Mouse (Mus musculus) olfactory bulb, adult 2 months (tissue): ENCODE results near the gene Gm49368. TPM values are rescaled to one million over a fixed set of nuclear protein-coding genes. Genes with fewer than 3 reads are reported as not detected.

Experiments used
- H3K27ac ChIP-seq: fragments of 200-500 bp; 2 replicates; pipeline ENCODE4 v1.5.1; 2012; ENCODE audit warnings: low read depth, low read length; ENCODE audit not compliant: insufficient read depth
- H3K4me1 ChIP-seq: fragments of 200-500 bp; 2 replicates; pipeline ENCODE4 v1.6.1; 2012; ENCODE audit warnings: low read length; ENCODE audit not compliant: control insufficient read depth, insufficient read depth
- H3K4me3 ChIP-seq: fragments of 200-500 bp; 2 replicates; pipeline ENCODE4 v1.5.1; 2012; ENCODE audit warnings: mild to moderate bottlenecking, low read depth, low read length, moderate library complexity; ENCODE audit not compliant: insufficient read depth
- CTCF ChIP-seq: fragments of 200-500 bp; IDR thresholded peaks from 2 replicates; pipeline ENCODE4 v1.5.1; 2012; ENCODE audit warnings: low read depth, mild to moderate bottlenecking, low read length, moderate library complexity; ENCODE audit not compliant: insufficient read depth
- POLR2A ChIP-seq: fragments of 200-500 bp; IDR thresholded peaks from 2 replicates; pipeline ENCODE4 v1.6.1; 2012; ENCODE audit warnings: mild to moderate bottlenecking, low read depth, low read length, moderate library complexity; ENCODE audit not compliant: insufficient read depth
- WGBS: fragments of 180-500 bp; shearing (Covaris S2); methylation state at CpG from one replicate; pipeline ENCODE4 v1.1.7; 2018; 5-methylcytosine and 5-hydroxymethylcytosine counted together
- polyA plus RNA-seq: library from polyadenylated mRNA; stranded (reverse); fragments of >200 nt; gene quantifications from 2 replicates; pipeline ENCODE4 v1.2.4, GENCODE M21; 2012; ENCODE audit warnings: low replicate concordance; ENCODE audit not compliant: missing spikeins, insufficient read depth, insufficient read length

Gm49368 gene
- polyA plus RNA-seq, 1 experiment, result not detected

DNA sequence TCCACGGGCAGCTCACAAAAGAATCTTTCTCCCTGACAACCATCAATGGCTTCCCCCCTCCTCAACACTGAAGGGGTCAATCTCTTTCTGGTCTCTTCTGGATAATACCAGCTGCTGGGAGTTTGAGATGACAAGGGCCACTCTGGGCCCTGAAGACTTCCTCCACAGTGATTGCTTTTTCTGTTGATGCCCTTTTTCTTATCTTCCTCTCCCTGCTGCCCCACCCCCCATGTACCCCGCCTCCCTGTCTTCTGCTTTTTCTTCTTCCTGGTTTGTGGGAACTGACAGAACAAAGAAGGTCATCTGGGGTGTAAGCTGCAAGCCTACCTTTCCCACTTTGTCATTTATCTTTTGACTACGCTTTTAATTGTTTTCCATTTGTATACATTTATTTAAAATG, 5.4 kb downstream of the Gm49368 start:
- no peaks in the 10 kb centered on the region for H3K4me1 ChIP-seq
- H3K27ac ChIP-seq, result no peak overlapping the region
- no peak for TF ChIP-seq POLR2A
- no peak for TF ChIP-seq CTCF
- no peak overlapping the region for H3K4me3 ChIP-seq
- 62% methylated on average over 3 of the region's 3 CpGs for WGBS

DNA sequence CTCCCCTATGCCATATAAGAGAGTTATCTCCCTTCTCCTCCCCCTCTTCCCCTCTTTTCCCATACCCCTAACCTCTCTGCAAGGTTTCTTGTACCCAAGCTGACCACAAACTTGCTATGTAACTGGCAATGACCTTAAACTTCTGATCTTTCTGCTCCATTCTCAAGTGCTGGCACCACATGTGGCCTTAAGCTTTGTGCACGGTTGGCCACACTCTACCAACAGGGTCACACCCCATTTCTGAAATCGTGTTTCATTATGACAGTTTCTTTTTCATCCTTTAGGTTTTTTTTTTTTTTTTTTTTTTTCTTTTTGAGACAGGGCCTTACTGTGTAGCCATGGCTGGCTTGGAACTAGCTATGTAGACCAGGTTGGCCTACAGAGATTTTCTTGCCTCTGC, 7.4 kb downstream of the Gm49368 start:
- 86% methylated on average over 2 of the region's 2 CpGs for WGBS
- no peak for TF ChIP-seq CTCF
- no peak for TF ChIP-seq POLR2A
- Histone ChIP-seq H3K4me1 (no peaks in the 10 kb centered on the region), H3K27ac (no peak overlapping the region), H3K4me3 (no peak overlapping the region)

DNA sequence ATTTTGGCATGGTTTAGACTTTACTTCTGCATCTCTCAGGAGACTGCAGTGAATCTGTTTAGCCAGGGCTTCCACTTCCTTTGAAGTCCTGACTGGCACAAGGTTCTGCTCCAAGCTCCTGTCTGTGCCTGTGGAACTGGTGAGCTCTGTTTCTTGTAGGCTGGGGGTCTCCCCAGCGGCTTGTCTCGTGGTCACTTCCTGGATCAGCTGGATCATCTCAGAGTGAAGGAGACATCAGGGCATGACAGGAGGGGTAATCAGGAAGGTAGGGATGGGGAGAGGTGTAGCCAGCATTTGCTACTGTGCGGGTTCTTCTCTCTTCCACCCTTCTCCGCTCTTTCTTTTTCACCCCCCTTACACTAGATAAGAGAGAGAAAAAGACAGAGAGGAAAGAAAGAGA, 9.3 kb downstream of the Gm49368 start:
- TF ChIP-seq CTCF (no peak), POLR2A (no peak)
- Histone ChIP-seq H3K4me1 (no peaks in the 10 kb centered on the region), H3K27ac (no peak overlapping the region), H3K4me3 (no peak overlapping the region)
- WGBS, result 84% methylated on average over 4 of the region's 4 CpGs

DNA sequence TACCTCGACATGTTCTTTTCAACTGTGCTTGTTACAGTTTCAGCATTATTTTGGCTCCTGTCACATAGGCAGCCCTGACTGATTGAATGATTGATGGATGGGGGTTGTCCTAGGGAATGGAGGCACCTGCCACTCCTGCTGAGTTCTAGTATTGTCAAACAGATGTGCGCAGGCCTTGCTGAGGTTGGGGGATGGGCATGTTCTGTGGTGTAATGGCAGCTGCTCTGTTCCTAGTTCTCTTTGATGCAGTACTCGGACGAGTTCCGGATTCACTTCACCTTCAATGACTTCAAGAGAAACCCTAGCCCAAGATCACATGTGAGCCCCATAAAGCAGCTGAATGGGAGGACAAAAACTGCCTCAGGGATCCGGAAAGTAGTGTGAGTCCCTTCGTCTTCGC, 17.5 kb downstream of the Gm49368 start:
- no peak overlapping the region for H3K4me3 ChIP-seq
- 82% methylated on average over 8 of the region's 8 CpGs for WGBS
- TF ChIP-seq CTCF (no peak), POLR2A (no peak)
- no peak overlapping the region for H3K27ac ChIP-seq
- H3K4me1 ChIP-seq, result no peaks in the 10 kb centered on the region

DNA sequence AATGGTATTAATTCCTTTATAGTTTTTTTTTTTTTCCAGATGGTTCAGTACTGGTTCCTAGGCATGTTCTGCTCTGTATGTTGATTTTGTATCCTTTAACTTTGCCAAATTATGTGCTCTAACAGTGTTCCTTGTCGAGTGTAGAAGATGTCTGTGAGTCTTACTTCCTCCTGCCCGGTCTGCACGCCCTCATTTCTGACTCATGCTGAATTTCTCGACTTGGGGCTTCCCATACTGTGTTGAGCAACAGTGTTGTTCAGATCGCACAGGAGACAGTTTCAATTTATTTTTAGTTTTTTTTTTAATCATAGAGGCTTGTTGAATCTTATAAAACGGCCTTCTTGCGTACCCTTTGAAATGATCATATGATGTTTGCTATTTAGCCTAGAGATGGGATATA, 26.7 kb downstream of the Gm49368 start:
- WGBS, result 58% methylated on average over 7 of the region's 7 CpGs
- no peak overlapping the region for H3K27ac ChIP-seq
- no peak for TF ChIP-seq CTCF
- no peak for TF ChIP-seq POLR2A
- H3K4me3 ChIP-seq, result no peak overlapping the region
- H3K4me1 ChIP-seq, result no peaks in the 10 kb centered on the region

DNA sequence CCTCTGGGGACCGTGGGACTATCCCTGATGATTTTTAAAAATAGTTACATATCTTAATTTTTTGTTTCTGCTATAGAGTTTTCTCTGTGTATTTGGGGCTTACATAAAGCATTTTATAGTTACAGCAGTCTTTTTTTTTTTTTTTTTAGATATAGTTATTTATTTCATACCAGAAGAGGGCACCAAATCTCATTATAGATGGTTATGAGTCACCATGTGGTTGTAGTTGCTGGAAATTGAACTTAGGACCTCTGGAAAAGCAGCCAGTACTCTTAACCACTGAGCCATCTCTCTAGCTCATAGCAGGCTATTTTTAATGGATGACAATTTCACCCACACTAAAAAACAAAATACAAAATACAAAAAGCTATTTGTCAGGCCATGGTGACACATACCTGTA, 35.7 kb downstream of the Gm49368 start:
- TF ChIP-seq POLR2A, result no peak
- no peak for TF ChIP-seq CTCF
- no peaks in the 10 kb centered on the region for H3K4me1 ChIP-seq
- no peak overlapping the region for H3K4me3 ChIP-seq
- WGBS, result 75% methylated on average over 1 of the region's 1 CpGs
- no peak overlapping the region for H3K27ac ChIP-seq

DNA sequence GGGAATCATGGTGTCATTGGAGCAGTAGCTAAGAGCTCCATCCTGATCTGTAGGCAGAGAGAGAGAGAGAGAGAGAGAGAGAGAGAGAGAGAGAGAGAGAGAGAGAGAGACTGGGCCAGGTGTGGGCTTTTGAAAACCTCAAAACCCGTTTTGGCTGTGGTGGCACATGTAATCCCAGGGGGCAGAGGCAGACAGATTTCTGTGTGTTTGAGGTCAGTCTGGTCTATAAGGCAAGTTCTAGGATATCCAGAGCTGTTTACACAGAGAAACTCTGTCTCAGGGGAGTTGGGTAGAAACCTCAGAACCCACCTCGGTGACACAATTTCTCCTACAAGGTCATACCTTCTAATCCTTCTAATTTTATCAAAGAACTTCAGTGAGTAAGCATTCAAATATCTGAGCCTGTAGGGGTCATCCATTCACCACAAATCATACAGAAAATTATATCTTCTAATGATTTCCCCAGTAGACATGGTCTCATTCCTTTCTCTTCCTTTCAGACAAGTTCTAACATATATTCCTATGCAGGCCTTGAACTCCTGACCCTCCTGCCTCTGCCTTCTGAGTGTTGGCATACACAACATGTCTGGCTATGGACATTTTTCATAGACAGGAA, 38.4 kb downstream of the Gm49368 start:
- H3K27ac ChIP-seq, result no peak overlapping the region

DNA sequence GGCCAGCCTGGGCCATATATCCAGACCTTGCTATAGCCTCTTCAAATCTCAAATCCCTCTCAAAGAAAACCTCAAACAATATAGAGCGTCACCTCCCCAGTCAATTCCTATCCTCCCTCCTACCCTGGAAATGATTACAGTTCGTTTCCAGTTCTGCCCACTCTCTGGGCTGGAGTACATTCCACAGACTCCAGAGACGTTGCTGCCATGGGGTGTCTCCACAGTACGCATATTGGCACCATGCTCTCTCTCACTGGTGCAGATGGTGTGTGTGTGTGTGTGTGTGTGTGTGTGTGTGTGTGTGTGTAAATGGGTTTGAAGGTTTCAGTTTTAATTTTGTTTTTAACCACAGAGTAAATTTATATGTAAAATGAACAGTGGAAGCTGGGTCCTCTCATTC, 42.8 kb downstream of the Gm49368 start:
- no peak overlapping the region for H3K27ac ChIP-seq
- 54% methylated on average over 4 of the region's 4 CpGs for WGBS

More for the DNA sequence above, 38.4 kb downstream of the Gm49368 start:
- Histone ChIP-seq H3K4me3 (no peak overlapping the region), H3K4me1 (no peaks in the 10 kb centered on the region)
- WGBS, result 91% methylated on average over 2 of the region's 2 CpGs
- TF ChIP-seq POLR2A, result no peak
- TF ChIP-seq CTCF, result no peak

DNA sequence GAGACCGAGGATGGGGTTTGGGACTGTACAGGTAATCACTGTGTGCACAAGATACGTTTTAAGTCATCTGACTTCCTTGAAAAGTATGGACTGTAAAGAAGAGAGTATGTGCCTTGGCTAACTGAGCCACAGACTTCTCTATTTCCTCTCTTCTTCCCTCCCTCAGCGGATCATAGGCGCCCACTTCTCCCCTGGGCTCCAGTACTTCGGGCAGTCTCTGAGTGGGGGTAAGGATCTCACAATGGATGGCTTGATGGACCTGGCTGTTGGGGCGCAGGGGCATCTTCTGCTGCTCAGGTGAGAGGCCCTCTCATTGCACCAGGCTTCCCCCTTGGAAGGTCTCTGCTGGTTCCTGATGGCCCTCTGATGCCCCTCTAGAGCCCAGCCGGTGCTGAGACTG, 45.0 kb downstream of the Gm49368 start:
- 90% methylated on average over 7 of the region's 7 CpGs for WGBS
- Histone ChIP-seq H3K4me1 (no peaks in the 10 kb centered on the region), H3K4me3 (no peak overlapping the region), H3K27ac (no peak overlapping the region)
- no peak for TF ChIP-seq CTCF

More for the DNA sequence above, 42.8 kb downstream of the Gm49368 start:
- Histone ChIP-seq H3K4me3 (no peak overlapping the region), H3K4me1 (no peaks in the 10 kb centered on the region)
- TF ChIP-seq CTCF, result no peak
- no peak for TF ChIP-seq POLR2A

DNA sequence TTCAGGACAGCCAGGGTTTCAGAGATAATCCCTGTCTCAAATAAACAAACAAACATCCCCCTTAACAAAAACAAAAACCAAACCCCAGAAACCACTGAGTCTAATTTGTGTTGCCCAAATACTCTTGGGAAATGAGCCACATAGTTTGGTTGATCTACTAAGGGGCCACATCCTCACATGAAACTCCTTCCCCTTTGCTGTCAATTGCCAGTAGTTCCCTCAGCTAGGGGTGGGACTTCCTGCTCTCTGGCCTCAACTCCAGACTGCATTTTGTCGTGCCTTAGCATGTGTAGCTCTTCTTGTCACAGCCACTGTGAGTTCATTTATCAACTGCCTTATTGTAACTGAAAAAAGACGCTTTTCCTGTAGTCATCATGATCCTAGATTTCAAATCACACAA, 47.8 kb downstream of the Gm49368 start:
- Histone ChIP-seq H3K4me3 (no peak overlapping the region), H3K4me1 (no peaks in the 10 kb centered on the region), H3K27ac (no peak overlapping the region)
- WGBS, result 76% methylated on average over 2 of the region's 2 CpGs
- no peak for TF ChIP-seq POLR2A
- no peak for TF ChIP-seq CTCF
